Mouse (Mus musculus) testis, postnatal 14 days (tissue): ENCODE measurements around the gene Nrbp1.

ENCODE experiments used
- DNase-seq: peaks from one replicate; pipeline ENCODE4 v3.0.0; 2021; ENCODE audit warnings: low spot score

Nrbp1 gene

GRCm38 (mm10) chr5:31240637-31241521, at the start of gene Nrbp1, which contains the start of gene Gm9970:
Nrbp1 (plus strand) TSS chr5:31240864.
Gm9970 (minus strand) TSS chr5:31241232.
- peak; percentile 97 for DNase-seq

- DNase-seq, result peak; percentile 85
These were observed 48.4 kb upstream of the Nrbp1 start for GRCm38 (mm10) chr5:31192045-31192938.

GRCm38 (mm10) chr5:31192939-31193630, 47.6 kb upstream of the Nrbp1 start, which contains the start of the genes Snx17 and Eif2b4:
Snx17 (plus strand) TSS chr5:31193227.
Eif2b4 (minus strand) TSS chr5:31193430.
- peak; percentile 99 for DNase-seq

- DNase-seq, result no peak
These were observed 46.9 kb upstream of the Nrbp1 start for GRCm38 (mm10) chr5:31193631-31194281.

GRCm38 (mm10) chr5:31194486-31195485, 45.9 kb upstream of the Nrbp1 start:
- no peak for DNase-seq

- DNase-seq, result no peak
These were observed 45.0 kb upstream of the Nrbp1 start for GRCm38 (mm10) chr5:31195671-31196070.

GRCm38 (mm10) chr5:31196207-31196606, 44.5 kb upstream of the Nrbp1 start:
- DNase-seq, result no peak

GRCm38 (mm10) chr5:31197072-31197471, 43.6 kb upstream of the Nrbp1 start:
- DNase-seq, result no peak

GRCm38 (mm10) chr5:31198170-31198569, 42.5 kb upstream of the Nrbp1 start:
- DNase-seq, result no peak

GRCm38 (mm10) chr5:31198616-31199320, 41.9 kb upstream of the Nrbp1 start:
- no peak for DNase-seq

- DNase-seq, result no peak
These were observed 41.3 kb upstream of the Nrbp1 start for GRCm38 (mm10) chr5:31199321-31199892.

GRCm38 (mm10) chr5:31199893-31200292, 40.8 kb upstream of the Nrbp1 start:
- no peak for DNase-seq

- no peak for DNase-seq
These were observed 40.3 kb upstream of the Nrbp1 start for GRCm38 (mm10) chr5:31200327-31200768.

- no peak for DNase-seq
These were observed 39.5 kb upstream of the Nrbp1 start for GRCm38 (mm10) chr5:31201042-31201741.

GRCm38 (mm10) chr5:31201742-31202590, 38.7 kb upstream of the Nrbp1 start, which contains the start of gene Zfp513:
Zfp513 (minus strand) TSS chr5:31202303.
- DNase-seq, result peak; percentile 97

GRCm38 (mm10) chr5:31202933-31203332, 37.7 kb upstream of the Nrbp1 start:
- no peak for DNase-seq

- no peak for DNase-seq
These were observed 36.8 kb upstream of the Nrbp1 start for GRCm38 (mm10) chr5:31203866-31204265.
